Mouse (Mus musculus) thymus, adult 2 months (tissue): ENCODE data around the gene Lmbrd1.

Experiments
- CTCF ChIP-seq: fragments of 200-500 bp; IDR thresholded peaks from 2 replicates; pipeline ENCODE4 v1.5.1; 2012; ENCODE audit warnings: mild to moderate bottlenecking, control low read depth, low read length, moderate library complexity, borderline replicate concordance; ENCODE audit not compliant: control insufficient read depth, poor library complexity, insufficient read depth; ENCODE audit errors: extremely low read depth
- POLR2A ChIP-seq: fragments of 200-500 bp; IDR thresholded peaks from 2 replicates; pipeline ENCODE4 v1.6.1; 2012; ENCODE audit warnings: mild to moderate bottlenecking, low read length, control low read depth, moderate library complexity; ENCODE audit not compliant: control insufficient read depth, poor library complexity, insufficient read depth; ENCODE audit errors: extremely low read depth

GRCm38 (mm10) chr1:24633553-24634132 lies 44.8 kb upstream of the Lmbrd1 start:
- TF ChIP-seq CTCF: no peak
- TF ChIP-seq POLR2A: no peak
